Mouse (Mus musculus): ENCODE measurements around the gene Trim71.

GRCm38 (mm10) chr9:114578646-114579045 lies 14.5 kb upstream of the Trim71 start:
- TF ChIP-seq EP300 (IDR thresholded peaks at IDR 0.05; ENCODE audit: low read depth in 1 of 2, low read length in 2 of 2) (peak; percentile 76 to 86), POLR2AphosphoS2 (IDR thresholded peaks at IDR 0.05; ENCODE audit: low read length) (no peak), CTCF (IDR thresholded peaks at IDR 0.05 in 2 of 3, conservative IDR thresholded peaks at IDR 0.05 in 1 of 3; ENCODE audit: control insufficient read depth in 1 of 3, insufficient read depth in 1 of 3, low read depth in 2 of 3, low read length in 3 of 3, poor library complexity in 1 of 3, severe bottlenecking in 1 of 3) (no peak), TCF12 (IDR thresholded peaks at IDR 0.05; ENCODE audit: low read depth, low read length) (peak; percentile 87), POLR2A (IDR thresholded peaks at IDR 0.05; ENCODE audit: control insufficient read depth in 1 of 2, insufficient read depth in 1 of 2, low read depth in 1 of 2, low read length in 2 of 2, poor library complexity in 1 of 2) (no peak), SIN3A (IDR thresholded peaks at IDR 0.05; ENCODE audit: low read length) (0 out of 2 replicates have a peak, but pooled peaks have one; percentile 29), ZKSCAN1 (IDR thresholded peaks at IDR 0.05; ENCODE audit: low read depth, low read length) (no peak)

Data from MEL (cell line).